Mouse (Mus musculus): ENCODE measurements around the gene Cdt1.

GRCm38 (mm10) chr8:122526526-122527170 lies 41.2 kb upstream of the Cdt1 start:
- TF ChIP-seq CTCF (IDR thresholded peaks at IDR 0.05; ENCODE audit: low read depth, low read length) (no peak), TAL1 (conservative IDR thresholded peaks at IDR 0.05; ENCODE audit: low read depth, low read length) (no peak), GATA1 (IDR thresholded peaks at IDR 0.05; ENCODE audit: borderline replicate concordance, low read length) (no peak)

All from G1E (cell line).